Mouse (Mus musculus) adrenal gland, postnatal 10 days (tissue): ENCODE data around the gene Ipcef1. TPM values are rescaled to one million over a fixed set of nuclear protein-coding genes. Genes with fewer than 3 reads are reported as not detected.
"Not testable (repeated sequence)": the region's sequence is repeated elsewhere in the genome, so short reads cannot be mapped to it uniquely, and the experiment has no call there.

Experiments used
- DNase-seq: peaks from one replicate; pipeline ENCODE4 v3.0.0; 2021; ENCODE audit warnings: mixed read lengths
- total RNA-seq, 2 experiments: library from RNA; stranded (reverse); gene quantifications; 2 replicates each; pipeline ENCODE4 v1.2.3; 2021

Ipcef1 gene
- total RNA-seq, 2 experiments from 2014 or later: 1.3 to 1.4 TPM

- DNase-seq: no peak
Observed at GRCm38 (mm10) chr10:6885460-6885859, 166.8 kb downstream of the Ipcef1 start.

- not testable (repeated sequence) for DNase-seq
Observed at GRCm38 (mm10) chr10:6882041-6882440, 170.2 kb downstream of the Ipcef1 start.

DNA sequence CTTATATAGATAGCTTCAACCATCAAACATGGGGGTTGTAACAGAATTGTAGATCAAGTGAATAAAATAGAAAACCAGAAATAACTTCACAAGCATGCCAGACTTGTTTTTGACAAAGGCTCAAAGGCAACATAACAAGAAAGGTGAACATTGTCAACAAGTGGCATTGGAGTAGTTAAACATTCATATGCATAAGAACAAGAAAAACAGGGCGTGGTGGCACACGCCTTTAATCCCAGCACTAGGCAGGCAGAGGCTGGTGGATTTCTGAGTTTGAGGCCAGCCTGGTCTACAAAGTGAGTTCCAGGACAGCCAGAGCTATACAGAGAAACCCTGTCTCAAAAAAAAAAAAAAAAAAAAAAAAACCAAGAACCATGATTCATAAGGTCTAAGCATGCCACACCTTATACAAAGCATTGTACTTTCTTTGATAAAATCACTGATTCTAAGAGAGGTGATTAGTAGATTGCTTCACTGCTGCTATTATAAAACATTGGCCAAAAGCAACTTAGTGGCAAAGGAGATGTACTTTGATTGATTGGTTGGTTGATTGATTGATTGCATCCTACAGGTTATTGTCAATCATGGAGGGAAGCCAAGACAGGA is 173.9 kb downstream of the Ipcef1 start:
- no peak for DNase-seq

DNA sequence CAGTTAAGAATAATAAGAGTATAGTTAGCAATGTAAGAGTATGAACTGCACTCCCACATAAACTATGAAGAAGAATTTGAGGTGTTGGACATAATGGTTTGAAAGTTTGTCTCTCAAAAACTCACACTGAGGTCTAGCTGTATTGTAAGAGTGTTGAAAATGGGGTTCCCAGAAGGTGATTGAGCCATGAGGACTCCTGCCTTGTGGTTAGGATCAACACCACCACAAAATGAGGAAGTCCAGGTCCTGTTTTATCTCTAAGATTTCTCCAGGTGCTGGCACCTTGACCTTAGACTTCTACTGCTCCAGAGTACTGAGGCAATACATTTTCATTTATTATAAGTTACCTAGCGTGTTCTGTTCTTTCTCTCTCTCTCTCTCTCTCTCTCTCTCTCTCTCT is 178.4 kb downstream of the Ipcef1 start:
- DNase-seq: no peak

DNA sequence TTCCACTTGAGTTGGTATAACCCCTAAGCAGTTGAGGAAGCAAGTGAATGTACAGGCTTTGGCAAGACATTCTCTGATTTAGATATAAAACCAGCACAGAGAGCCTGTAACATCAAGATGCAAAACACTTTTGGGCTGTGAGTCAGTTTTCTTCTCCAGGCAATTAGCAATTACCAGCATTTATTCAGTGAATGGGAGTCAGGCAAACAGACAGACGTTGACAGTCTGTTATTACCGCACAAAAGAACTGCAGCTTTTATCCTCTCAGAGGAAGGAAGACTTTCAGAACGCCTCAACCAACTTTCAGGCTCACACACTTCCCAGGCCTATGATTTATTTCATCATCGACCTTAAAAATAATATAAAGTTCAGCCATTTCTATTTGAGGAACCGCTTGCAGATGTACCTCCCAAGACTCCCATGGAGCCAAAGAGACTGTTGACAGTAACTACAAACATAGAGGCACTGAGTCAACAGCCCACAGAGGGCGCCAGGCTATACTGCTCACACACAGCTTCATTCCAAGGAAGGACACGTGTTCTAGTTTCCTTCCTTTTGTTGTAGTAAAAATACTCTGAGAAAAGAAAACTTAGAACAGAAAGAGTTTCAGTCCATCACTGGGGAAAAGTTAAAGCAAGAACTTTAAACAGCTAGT is 180.7 kb downstream of the Ipcef1 start:
- DNase-seq: no peak

- DNase-seq: no peak
Observed at GRCm38 (mm10) chr10:6855812-6856211, 196.5 kb downstream of the Ipcef1 start.

GRCm38 (mm10) chr10:6848834-6849233 is 203.4 kb downstream of the Ipcef1 start:
- DNase-seq: no peak

- no peak for DNase-seq
Observed at GRCm38 (mm10) chr10:6848162-6848754, 204.0 kb downstream of the Ipcef1 start.

- DNase-seq: no peak
Observed at GRCm38 (mm10) chr10:6846283-6846682, 206.0 kb downstream of the Ipcef1 start.

DNA sequence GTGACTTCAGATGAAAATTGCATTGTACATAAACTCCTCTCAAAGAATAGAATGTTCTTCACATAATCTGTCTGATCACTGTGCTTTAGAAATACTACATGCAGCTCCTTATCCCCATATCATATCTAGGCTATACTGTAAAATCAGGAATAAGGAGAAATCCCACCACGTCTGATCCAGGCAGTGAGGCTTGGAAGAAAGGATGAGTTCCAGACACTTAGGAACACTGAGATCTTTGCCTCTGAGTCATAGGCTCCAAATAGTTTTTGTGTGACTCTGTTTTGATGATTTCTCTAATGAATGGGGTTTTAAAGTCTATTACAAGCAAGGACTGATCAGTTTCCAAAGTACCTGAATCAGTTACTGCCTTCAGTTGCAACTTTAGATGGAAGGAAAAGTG is 210.1 kb downstream of the Ipcef1 start:
- no peak for DNase-seq

Other genes with a start within 250 kb of the Ipcef1 start
- 10 to 100 TPM; 11.6 to 11.9 TPM for gene Cnksr3, start 159.8 kb upstream of the Ipcef1 start, total RNA-seq